Mouse (Mus musculus): ENCODE measurements around the gene Gm30083. TPM values are rescaled to one million over a fixed set of nuclear protein-coding genes. Genes with fewer than 3 reads are reported as not detected.

Gene Gm30083
- polyA plus RNA-seq (2015; fragmentation: Nextera tagmentation; extraction: Ambion mirVana) = not detected in 2 replicates

DNA sequence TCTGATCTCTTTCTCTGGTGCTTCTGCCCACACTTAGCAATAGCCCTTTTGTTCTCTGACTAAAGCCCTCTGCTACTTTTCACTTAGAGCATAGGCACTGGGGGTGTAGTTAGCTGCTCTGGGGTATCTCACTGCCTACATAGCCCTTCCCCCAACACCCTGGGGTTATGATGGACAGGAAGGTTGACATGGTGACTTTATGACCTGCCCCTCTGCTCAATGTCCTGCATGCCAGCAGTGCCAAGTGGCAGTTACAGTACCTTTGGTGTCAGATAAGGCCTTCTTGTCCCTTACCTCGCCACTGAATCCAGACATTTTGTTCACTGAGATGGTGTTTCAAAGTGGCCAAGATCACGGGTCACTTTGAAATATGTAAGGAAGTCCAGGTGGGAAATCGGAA, at the start of gene Gm30083:
Gm30083 (minus strand) TSS at position 120 of the 400 bp plus-strand sequence.
- no peaks in the 10 kb centered on the region for H3K36me3 ChIP-seq (ENCODE audit: control insufficient read depth, insufficient read depth, low read length)
- WGBS = 88% methylated on average over 3 of the region's 3 CpGs
- no peak for ATAC-seq
- H3K27ac ChIP-seq (ENCODE audit: low read length) = no peak within 1 kb of the TSS
- H3K9ac ChIP-seq (ENCODE audit: low read depth, low read length) = no peak within 1 kb of the TSS
- H3K27me3 ChIP-seq (replicated peaks; ENCODE audit: control insufficient read depth, insufficient read depth, low read length) = no peaks in the 10 kb centered on the region
- no peak within 1 kb of the TSS for H3K4me2 ChIP-seq (ENCODE audit: low read depth, low read length)
- no peak within 1 kb of the TSS for H3K4me3 ChIP-seq (ENCODE audit: low read length)
- no peaks in the 10 kb centered on the region for H3K9me3 ChIP-seq (ENCODE audit: control insufficient read depth, low read length)
- no peaks in the 10 kb centered on the region for H3K4me1 ChIP-seq (ENCODE audit: control insufficient read depth, insufficient read depth, low read length)

DNA sequence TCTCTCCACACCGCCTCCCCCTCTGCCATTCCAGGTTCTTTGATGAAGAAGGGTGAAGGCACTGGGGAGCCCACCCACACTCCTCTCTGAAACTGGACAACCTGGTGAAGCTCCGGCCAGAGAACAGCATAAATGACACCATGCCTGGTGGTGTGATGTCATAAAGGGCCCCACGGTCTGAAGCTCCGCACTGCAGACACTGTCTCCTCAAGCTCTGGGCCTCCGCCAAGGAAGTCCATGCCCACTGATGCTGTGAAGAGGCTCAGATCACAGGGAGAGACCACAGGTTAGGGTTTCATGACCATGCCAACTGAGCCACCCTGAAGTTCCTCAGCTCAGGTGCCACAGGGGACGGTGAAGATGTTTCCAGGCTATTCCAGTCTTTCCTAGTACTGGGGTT, 37.5 kb upstream of the Gm30083 start, which contains the start of gene Antxrl:
Antxrl (plus strand) TSS at position 192 of the 400 bp plus-strand sequence.
- Histone ChIP-seq H3K27ac (ENCODE audit: low read length) (no peak within 1 kb of the TSS), H3K4me3 (ENCODE audit: low read length) (no peak within 1 kb of the TSS), H3K36me3 (ENCODE audit: control insufficient read depth, insufficient read depth, low read length) (no peaks in the 10 kb centered on the region), H3K9me3 (ENCODE audit: control insufficient read depth, low read length) (no peaks in the 10 kb centered on the region), H3K9ac (ENCODE audit: low read depth, low read length) (no peak within 1 kb of the TSS), H3K27me3 (replicated peaks; ENCODE audit: control insufficient read depth, insufficient read depth, low read length) (no peaks in the 10 kb centered on the region), H3K4me2 (ENCODE audit: low read depth, low read length) (no peak within 1 kb of the TSS), H3K4me1 (ENCODE audit: control insufficient read depth, insufficient read depth, low read length) (no peaks in the 10 kb centered on the region)
- no peak for ATAC-seq
- 84% methylated on average over 6 of the region's 6 CpGs for WGBS

DNA sequence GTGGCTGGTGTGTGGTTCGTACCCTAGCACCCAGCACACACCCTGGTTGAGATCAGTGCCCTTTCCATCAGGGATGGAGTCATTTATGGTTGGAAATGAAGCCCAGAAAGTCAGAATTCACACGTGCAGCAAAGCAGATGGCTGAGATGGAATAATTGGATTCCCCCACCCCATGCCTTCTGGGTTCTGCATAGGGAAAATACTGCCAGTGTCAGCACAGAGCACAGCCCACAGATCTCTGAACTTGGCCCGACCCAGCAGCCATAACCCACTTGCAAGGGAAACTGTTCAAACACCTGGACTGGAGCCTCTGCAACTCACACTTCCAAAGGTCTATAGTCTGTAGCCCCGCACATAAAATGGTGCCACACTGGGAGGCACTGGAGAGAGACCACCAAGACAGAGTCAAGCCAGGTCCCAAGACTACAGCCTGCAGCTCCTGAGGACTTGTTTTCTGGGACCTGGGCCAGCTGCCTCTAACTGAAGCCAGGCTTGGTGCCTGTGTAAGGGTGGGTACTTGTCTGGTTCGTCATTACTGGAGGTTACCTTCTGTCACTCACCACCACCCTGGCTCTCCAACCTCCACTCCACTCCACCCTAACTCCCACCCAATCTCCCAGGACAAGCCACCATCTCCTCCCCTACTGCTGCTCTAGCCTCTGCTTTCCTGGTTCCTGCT, 35.3 kb upstream of the Gm30083 start:
- H3K4me3 ChIP-seq (ENCODE audit: low read length) = no peak overlapping the region
- no peak for ATAC-seq
- H3K4me1 ChIP-seq (ENCODE audit: control insufficient read depth, insufficient read depth, low read length) = no peaks in the 10 kb centered on the region
- no peak overlapping the region for H3K27ac ChIP-seq (ENCODE audit: low read length)
- 71% methylated on average over 5 of the region's 5 CpGs for WGBS
- H3K27me3 ChIP-seq (replicated peaks; ENCODE audit: control insufficient read depth, insufficient read depth, low read length) = no peaks in the 10 kb centered on the region
- H3K9me3 ChIP-seq (ENCODE audit: control insufficient read depth, low read length) = no peaks in the 10 kb centered on the region
- H3K36me3 ChIP-seq (ENCODE audit: control insufficient read depth, insufficient read depth, low read length) = no peaks in the 10 kb centered on the region
- no peak overlapping the region for H3K4me2 ChIP-seq (ENCODE audit: low read depth, low read length)
- H3K9ac ChIP-seq (ENCODE audit: low read depth, low read length) = no peak overlapping the region

DNA sequence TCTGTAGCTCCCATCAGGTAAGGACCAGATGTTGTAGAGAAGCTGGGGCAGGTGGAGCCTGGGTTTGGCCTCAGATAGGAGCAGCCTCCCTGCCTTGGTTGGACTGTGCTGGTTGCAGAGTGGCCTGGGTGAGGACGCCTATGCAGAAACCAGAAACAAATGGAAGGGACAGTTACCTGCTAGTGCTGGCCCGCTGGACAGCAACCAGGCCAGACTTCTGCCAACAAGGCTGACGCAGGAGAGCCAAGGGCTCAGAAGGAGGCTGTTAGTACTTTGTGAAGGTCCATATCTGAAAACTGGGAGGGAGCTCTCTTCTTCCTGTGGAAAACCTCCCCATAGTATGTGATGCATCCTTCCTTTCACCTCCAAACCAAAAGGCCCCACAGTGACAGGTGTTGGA, 28.4 kb upstream of the Gm30083 start:
- Histone ChIP-seq H3K9me3 (ENCODE audit: control insufficient read depth, low read length) (no peaks in the 10 kb centered on the region), H3K27ac (ENCODE audit: low read length) (no peak overlapping the region), H3K4me3 (ENCODE audit: low read length) (no peak overlapping the region), H3K9ac (ENCODE audit: low read depth, low read length) (no peak overlapping the region), H3K36me3 (ENCODE audit: control insufficient read depth, insufficient read depth, low read length) (no peaks in the 10 kb centered on the region), H3K4me1 (ENCODE audit: control insufficient read depth, insufficient read depth, low read length) (no peaks in the 10 kb centered on the region), H3K27me3 (replicated peaks; ENCODE audit: control insufficient read depth, insufficient read depth, low read length) (no peaks in the 10 kb centered on the region), H3K4me2 (ENCODE audit: low read depth, low read length) (no peak overlapping the region)
- WGBS = 54% methylated on average over 3 of the region's 3 CpGs
- no peak for ATAC-seq

DNA sequence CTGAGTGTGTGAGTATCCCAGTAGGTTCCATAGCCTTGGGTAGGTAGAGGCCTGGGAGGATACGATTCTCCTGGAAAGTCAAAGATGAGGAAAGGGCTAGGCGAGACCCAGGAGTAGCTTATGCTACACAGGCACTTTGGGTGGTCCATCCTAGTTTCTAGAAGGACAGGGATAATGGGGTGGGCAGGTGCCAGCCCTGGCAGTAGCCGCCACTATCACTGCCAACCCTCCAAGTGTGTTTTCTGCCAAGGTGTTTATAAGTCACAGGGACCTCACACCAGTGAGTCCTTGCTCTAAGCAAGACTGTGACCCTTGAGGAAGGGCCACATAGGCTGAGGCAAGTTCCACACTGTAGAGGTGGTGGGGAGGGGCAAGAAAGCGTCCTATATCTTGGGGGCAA, 26.3 kb upstream of the Gm30083 start:
- H3K36me3 ChIP-seq (ENCODE audit: control insufficient read depth, insufficient read depth, low read length) = no peaks in the 10 kb centered on the region
- no peak overlapping the region for H3K27ac ChIP-seq (ENCODE audit: low read length)
- H3K27me3 ChIP-seq (replicated peaks; ENCODE audit: control insufficient read depth, insufficient read depth, low read length) = no peaks in the 10 kb centered on the region
- 79% methylated on average over 4 of the region's 4 CpGs for WGBS
- no peaks in the 10 kb centered on the region for H3K4me1 ChIP-seq (ENCODE audit: control insufficient read depth, insufficient read depth, low read length)
- no peak overlapping the region for H3K9ac ChIP-seq (ENCODE audit: low read depth, low read length)
- no peak overlapping the region for H3K4me3 ChIP-seq (ENCODE audit: low read length)
- no peak overlapping the region for H3K4me2 ChIP-seq (ENCODE audit: low read depth, low read length)
- no peaks in the 10 kb centered on the region for H3K9me3 ChIP-seq (ENCODE audit: control insufficient read depth, low read length)
- no peak for ATAC-seq

DNA sequence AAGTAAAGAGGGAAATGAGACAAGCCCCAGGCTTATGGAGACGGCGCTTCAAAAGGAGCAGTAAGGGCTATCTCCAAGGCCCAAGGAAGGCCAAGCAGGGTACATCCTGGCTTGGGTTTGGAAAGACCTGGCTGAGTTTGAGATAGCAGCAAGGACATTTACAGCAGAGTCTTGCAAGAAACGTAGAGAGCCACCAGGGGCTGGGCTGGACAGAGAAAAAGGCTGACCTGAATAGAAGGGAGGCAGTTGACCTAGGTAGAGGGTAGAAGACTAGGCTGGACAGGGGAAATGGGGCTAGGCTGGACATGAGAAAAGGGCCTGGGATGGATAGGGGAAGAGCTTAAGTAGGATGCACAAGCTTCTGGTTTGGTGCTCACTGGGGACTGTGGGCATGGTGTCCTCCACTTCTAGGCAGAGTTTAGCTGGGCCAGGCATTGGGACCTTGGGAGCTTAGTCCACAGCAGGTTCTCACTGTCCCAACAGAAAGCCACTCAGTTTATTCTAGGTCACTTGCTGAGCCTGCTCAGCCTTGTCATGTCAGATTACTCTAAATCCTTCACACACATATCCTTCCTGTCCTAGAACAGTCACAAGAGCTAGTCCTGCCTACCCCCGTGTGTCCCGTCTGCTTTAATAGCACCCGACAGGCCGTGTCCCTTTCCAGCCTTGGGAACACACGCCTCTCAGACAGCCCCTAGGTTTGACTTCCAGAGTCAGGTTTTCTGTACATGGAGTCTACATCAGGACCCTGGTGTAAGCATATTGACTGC, 19.0 kb upstream of the Gm30083 start:
- 87% methylated on average over 8 of the region's 8 CpGs for WGBS
- Histone ChIP-seq H3K4me1 (ENCODE audit: control insufficient read depth, insufficient read depth, low read length) (no peaks in the 10 kb centered on the region), H3K27me3 (replicated peaks; ENCODE audit: control insufficient read depth, insufficient read depth, low read length) (no peaks in the 10 kb centered on the region), H3K4me2 (ENCODE audit: low read depth, low read length) (no peak overlapping the region), H3K9me3 (ENCODE audit: control insufficient read depth, low read length) (no peaks in the 10 kb centered on the region), H3K36me3 (ENCODE audit: control insufficient read depth, insufficient read depth, low read length) (no peaks in the 10 kb centered on the region), H3K9ac (ENCODE audit: low read depth, low read length) (no peak overlapping the region), H3K4me3 (ENCODE audit: low read length) (no peak overlapping the region), H3K27ac (ENCODE audit: low read length) (no peak overlapping the region)
- ATAC-seq = no peak

DNA sequence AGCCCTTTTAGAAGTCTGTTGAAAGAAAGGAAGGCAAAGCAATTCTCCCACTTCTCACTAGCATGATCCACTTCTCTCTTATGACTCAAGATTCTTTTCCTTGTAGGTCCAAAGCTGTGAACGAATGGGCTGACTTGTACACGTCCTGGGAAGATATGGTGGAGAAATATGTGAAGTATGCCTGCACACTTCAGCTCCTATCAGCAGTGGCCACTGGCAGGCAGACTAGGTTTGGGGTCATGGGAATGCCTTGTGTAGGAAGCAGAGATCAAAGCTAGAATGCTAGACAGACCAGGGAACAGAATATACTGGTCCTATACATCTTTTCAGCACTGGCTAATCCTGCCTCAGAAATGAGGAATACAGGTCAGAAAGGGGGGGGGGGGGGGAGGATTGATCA, 11.7 kb upstream of the Gm30083 start:
- no peak for ATAC-seq
- Histone ChIP-seq H3K9ac (ENCODE audit: low read depth, low read length) (no peak overlapping the region), H3K4me3 (ENCODE audit: low read length) (no peak overlapping the region), H3K36me3 (ENCODE audit: control insufficient read depth, insufficient read depth, low read length) (no peaks in the 10 kb centered on the region), H3K9me3 (ENCODE audit: control insufficient read depth, low read length) (no peaks in the 10 kb centered on the region), H3K4me2 (ENCODE audit: low read depth, low read length) (no peak overlapping the region), H3K4me1 (ENCODE audit: control insufficient read depth, insufficient read depth, low read length) (no peaks in the 10 kb centered on the region), H3K27me3 (replicated peaks; ENCODE audit: control insufficient read depth, insufficient read depth, low read length) (no peaks in the 10 kb centered on the region), H3K27ac (ENCODE audit: low read length) (no peak overlapping the region)
- 48% methylated on average over 2 of the region's 2 CpGs for WGBS

DNA sequence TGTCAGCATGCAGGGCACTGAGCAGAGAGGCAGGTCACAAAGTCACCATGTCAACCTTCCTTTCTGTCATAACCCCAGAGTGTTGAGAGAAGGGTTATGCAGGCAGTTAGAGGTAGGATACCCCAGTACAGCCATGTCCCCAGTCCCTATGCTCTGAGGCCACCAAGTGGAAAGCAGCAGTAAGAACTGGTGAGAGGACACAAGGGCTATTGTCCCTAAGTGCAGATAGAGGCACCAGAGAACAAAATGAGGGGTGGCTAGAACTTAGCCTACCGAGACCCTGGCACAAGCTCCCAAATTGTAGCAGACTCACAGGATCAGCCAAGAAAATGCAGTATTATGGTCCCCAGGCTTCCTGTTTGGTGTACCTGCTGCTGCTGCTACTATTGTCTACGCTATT, 2.0 kb upstream of the Gm30083 start:
- WGBS = 88% methylated on average over 2 of the region's 2 CpGs
- Histone ChIP-seq H3K36me3 (ENCODE audit: control insufficient read depth, insufficient read depth, low read length) (no peaks in the 10 kb centered on the region), H3K9ac (ENCODE audit: low read depth, low read length) (no peak overlapping the region), H3K27ac (ENCODE audit: low read length) (no peak overlapping the region), H3K4me3 (ENCODE audit: low read length) (no peak overlapping the region), H3K9me3 (ENCODE audit: control insufficient read depth, low read length) (no peaks in the 10 kb centered on the region), H3K27me3 (replicated peaks; ENCODE audit: control insufficient read depth, insufficient read depth, low read length) (no peaks in the 10 kb centered on the region), H3K4me1 (ENCODE audit: control insufficient read depth, insufficient read depth, low read length) (no peaks in the 10 kb centered on the region), H3K4me2 (ENCODE audit: low read depth, low read length) (no peak overlapping the region)
- no peak for ATAC-seq

DNA sequence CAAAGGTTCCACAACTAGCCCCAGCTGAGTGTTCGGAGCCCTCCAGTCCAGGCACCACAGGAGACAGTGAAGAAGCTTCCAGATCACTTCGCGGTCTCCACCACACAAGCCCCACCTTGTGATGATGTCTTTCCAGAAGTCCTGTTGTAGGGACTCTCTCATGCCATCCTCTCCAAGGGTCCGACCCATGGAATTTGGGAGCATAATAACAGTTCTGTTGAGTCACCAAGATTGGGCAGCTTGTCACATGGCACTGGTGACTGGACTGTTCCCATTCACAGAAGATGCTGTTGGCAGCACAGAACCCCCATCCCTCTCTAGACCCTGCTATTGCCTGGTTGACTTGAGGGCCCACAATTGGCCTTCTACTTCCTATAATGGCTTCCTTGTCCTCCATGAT, 1.4 kb upstream of the Gm30083 start, which contains the start of gene Gm5460:
Gm5460 (plus strand) TSS at position 378 of the 400 bp plus-strand sequence.
- H3K9me3 ChIP-seq (ENCODE audit: control insufficient read depth, low read length) = no peaks in the 10 kb centered on the region
- ATAC-seq = no peak
- no peaks in the 10 kb centered on the region for H3K27me3 ChIP-seq (replicated peaks; ENCODE audit: control insufficient read depth, insufficient read depth, low read length)
- H3K4me1 ChIP-seq (ENCODE audit: control insufficient read depth, insufficient read depth, low read length) = no peaks in the 10 kb centered on the region
- H3K27ac ChIP-seq (ENCODE audit: low read length) = no peak within 1 kb of the TSS
- H3K9ac ChIP-seq (ENCODE audit: low read depth, low read length) = no peak within 1 kb of the TSS
- WGBS = 96% methylated on average over 4 of the region's 4 CpGs
- H3K36me3 ChIP-seq (ENCODE audit: control insufficient read depth, insufficient read depth, low read length) = no peaks in the 10 kb centered on the region
- no peak within 1 kb of the TSS for H3K4me3 ChIP-seq (ENCODE audit: low read length)
- H3K4me2 ChIP-seq (ENCODE audit: low read depth, low read length) = no peak within 1 kb of the TSS
